ENCODE assay signal across 11 mouse cellular contexts in the genomic region with DNA sequence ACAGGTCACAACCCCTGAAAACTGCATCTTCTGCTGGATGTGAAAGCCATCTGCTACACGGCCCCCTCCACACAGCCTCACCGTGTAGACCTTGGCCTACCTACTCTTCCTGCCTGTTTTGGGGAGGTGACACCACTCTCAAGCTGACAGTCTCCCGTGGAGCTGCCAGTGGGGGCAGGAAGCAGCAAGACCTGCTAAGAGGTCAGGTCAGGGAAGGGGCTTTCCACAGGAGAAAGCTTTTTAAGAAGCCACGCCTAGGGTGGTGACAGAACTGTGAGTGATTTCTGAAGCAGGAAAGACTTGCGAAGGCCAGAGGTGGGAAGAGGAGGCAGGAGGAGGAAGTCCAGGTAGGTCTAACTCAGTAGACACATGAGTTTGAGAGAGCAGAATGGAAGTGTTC. TPM values are rescaled to one million over a fixed set of nuclear protein-coding genes. Genes with fewer than 3 reads are reported as not detected.
A peak's percentile ranks its signal among the peaks of the same experiment; 100 is the strongest.
DNase-seq lines count a peak whose midpoint lies in the region; ATAC-seq and TF ChIP-seq lines count a peak whose summit lies in the region.
"Had no signal": no experiment of that assay in that cellular context is flagged by ENCODE, and none has a peak within 500 bp of the region (broad histone marks: within the 10 kb centered on the region; RNA-seq: fewer than 3 reads in every experiment).

No protein-coding gene starts in this region.

- no peaks in the 10 kb centered on the region for H3K79me2 ChIP-seq in heart, adult 2 months (replicated peaks; ENCODE audit: control insufficient read depth, insufficient read depth, low read length)

- DNase-seq in heart, adult 2 months, result no peak
- no peak for DNase-seq in heart, postnatal 14 days
- DNase-seq in neural tube, embryonic 10.5 days (ENCODE audit: extremely low spot score, low spot score), result no peak
- DNase-seq in limb, embryonic 10.5 days (ENCODE audit: low spot score), result no peak
- peak; percentile 64 for DNase-seq in thymus, postnatal 14 days
- no peak for DNase-seq in kidney, adult 2 months
- DNase-seq: adrenal gland, postnatal 14 days; lung, postnatal 36 days had no signal

- no peaks in the 10 kb centered on the region for H3K9me3 ChIP-seq in neural tube, embryonic 13.5 days
- H3K9me3 ChIP-seq in limb, embryonic 10.5 days (replicated peaks), result no peaks in the 10 kb centered on the region
- H3K9me3 ChIP-seq in forebrain, embryonic 16.5 days (ENCODE audit: control insufficient read depth, low read length), result no peaks in the 10 kb centered on the region
- H3K9me3 ChIP-seq: forebrain, embryonic 15.5 days had no signal

- no peak overlapping the region for H3K4me2 ChIP-seq in neural tube, embryonic 13.5 days
- no peak overlapping the region for H3K4me2 ChIP-seq in forebrain, embryonic 16.5 days (ENCODE audit: low read length)
- H3K4me2 ChIP-seq: forebrain, embryonic 15.5 days had no signal

- peak overlapping the region; percentile 2; the same call in 1 of the 2 replicates for H3K9ac ChIP-seq in heart, adult 2 months (ENCODE audit: low read depth, low read length)
- no peak overlapping the region for H3K9ac ChIP-seq in neural tube, embryonic 13.5 days
- no peak overlapping the region for H3K9ac ChIP-seq in forebrain, embryonic 16.5 days (replicated peaks; ENCODE audit: low read depth, low read length)
- H3K9ac ChIP-seq: forebrain, embryonic 15.5 days had no signal

- TF ChIP-seq POLR2A in heart, adult 2 months (IDR thresholded peaks at IDR 0.05; ENCODE audit: insufficient read depth, low read depth, low read length), result no peak
- TF ChIP-seq POLR2A in kidney, adult 2 months (IDR thresholded peaks at IDR 0.05; ENCODE audit: low read depth, low read length), result no peak

- ATAC-seq in neural tube, embryonic 13.5 days (ENCODE audit: low read depth), result no peak
- ATAC-seq in forebrain, embryonic 16.5 days, result no peak
- ATAC-seq: forebrain, embryonic 15.5 days had no signal

- intact Hi-C loops in heart, adult 2 months (cut with DNase I), result no loop called here
- intact Hi-C loops in heart, postnatal 14 days (cut with DNase I), result no loop called here

- no peak for TF ChIP-seq EP300 in heart, adult 2 months (IDR thresholded peaks at IDR 0.05; ENCODE audit: insufficient read depth, low read depth, low read length)

- H3K36me3 ChIP-seq in heart, adult 2 months (ENCODE audit: control insufficient read depth, insufficient read depth, low read length), result no peaks in the 10 kb centered on the region; the same call in 1 of the 2 replicates
- H3K36me3 ChIP-seq in neural tube, embryonic 13.5 days, result peaks cover 35% of the 10 kb centered on the region
- H3K36me3 ChIP-seq in limb, embryonic 10.5 days, result peaks cover 59% of the 10 kb centered on the region
- H3K36me3 ChIP-seq in forebrain, embryonic 16.5 days (ENCODE audit: control insufficient read depth, insufficient read depth), result no peaks in the 10 kb centered on the region
- no peaks in the 10 kb centered on the region for H3K36me3 ChIP-seq in kidney, adult 2 months (ENCODE audit: control insufficient read depth, insufficient read depth, low read length)

- H3K4me3 ChIP-seq in heart, adult 2 months, result no peak overlapping the region
- no peak overlapping the region for H3K4me3 ChIP-seq in neural tube, embryonic 13.5 days
- H3K4me3 ChIP-seq in limb, embryonic 10.5 days, result no peak overlapping the region
- H3K4me3 ChIP-seq in forebrain, embryonic 16.5 days (replicated peaks; ENCODE audit: low read length), result no peak overlapping the region
- H3K4me3 ChIP-seq in kidney, adult 2 months (ENCODE audit: insufficient read depth, low read depth, low read length), result no peak overlapping the region
- H3K4me3 ChIP-seq: forebrain, embryonic 15.5 days had no signal

- peaks cover 11% of the 10 kb centered on the region for H3K4me1 ChIP-seq in heart, adult 2 months (ENCODE audit: control insufficient read depth, insufficient read depth, low read length)
- peaks cover 50% of the 10 kb centered on the region for H3K4me1 ChIP-seq in neural tube, embryonic 13.5 days (replicated peaks)
- H3K4me1 ChIP-seq in limb, embryonic 10.5 days, result peaks cover 32% of the 10 kb centered on the region
- peaks cover 22% of the 10 kb centered on the region for H3K4me1 ChIP-seq in forebrain, embryonic 16.5 days (replicated peaks; ENCODE audit: control insufficient read depth, insufficient read depth, low read length)
- peaks cover 5% of the 10 kb centered on the region for H3K4me1 ChIP-seq in kidney, adult 2 months (ENCODE audit: control insufficient read depth, insufficient read depth, low read length)

- 47% methylated on average over 5 of the region's 5 CpGs for WGBS in heart, adult 2 months
- 65% methylated on average over 5 of the region's 5 CpGs for WGBS in neural tube, embryonic 13.5 days
- 45% methylated on average over 5 of the region's 5 CpGs for WGBS in limb, embryonic 10.5 days
- 69% methylated on average over 5 of the region's 5 CpGs for WGBS in forebrain, embryonic 16.5 days
- WGBS in kidney, adult 2 months, result 48% methylated on average over 5 of the region's 5 CpGs

- H3K27me3 ChIP-seq in heart, adult 2 months (ENCODE audit: control insufficient read depth, insufficient read depth, low read length), result no peaks in the 10 kb centered on the region
- H3K27me3 ChIP-seq in neural tube, embryonic 13.5 days, result no peaks in the 10 kb centered on the region
- no peaks in the 10 kb centered on the region for H3K27me3 ChIP-seq in limb, embryonic 10.5 days (ENCODE audit: low read depth, poor library complexity, severe bottlenecking)
- H3K27me3 ChIP-seq in forebrain, embryonic 16.5 days (replicated peaks; ENCODE audit: control insufficient read depth, insufficient read depth, low read length), result no peaks in the 10 kb centered on the region
- no peaks in the 10 kb centered on the region for H3K27me3 ChIP-seq in kidney, adult 2 months (replicated peaks; ENCODE audit: control insufficient read depth, insufficient read depth, low read length)
- H3K27me3 ChIP-seq: forebrain, embryonic 15.5 days had no signal

- no peak for TF ChIP-seq CTCF in heart, adult 2 months (IDR thresholded peaks at IDR 0.05)
- TF ChIP-seq CTCF in kidney, adult 2 months (conservative IDR thresholded peaks at IDR 0.05; ENCODE audit: insufficient read depth, insufficient read length, low read depth, low read length), result no peak

- H3K27ac ChIP-seq in heart, adult 2 months, result no peak overlapping the region
- H3K27ac ChIP-seq in neural tube, embryonic 13.5 days (replicated peaks), result peak overlapping the region; percentile 28; the same call in 1 of the 2 replicates
- 0 out of 2 replicates have a peak overlapping the region, but pooled peaks have one; percentile 11 for H3K27ac ChIP-seq in limb, embryonic 10.5 days
- no peak overlapping the region for H3K27ac ChIP-seq in forebrain, embryonic 16.5 days (ENCODE audit: low read length)
- no peak overlapping the region for H3K27ac ChIP-seq in kidney, adult 2 months (ENCODE audit: insufficient read depth, low read depth, low read length)
- H3K27ac ChIP-seq: forebrain, embryonic 15.5 days had no signal

RNA-seq across cellular contexts. Expression of gene Wasf2, which starts 51.4 kb away (rescaled TPM):
- total RNA-seq in heart, adult 2 months (2021), result 10 to 100 TPM; 77.5 to 83.8 TPM
- 34.6 and 39.7 TPM in 2 replicates for polyA plus RNA-seq in heart, adult 2 months (2012; rRNA removed)
- total RNA-seq in heart, postnatal 14 days (2021), result 100 to 1,000 TPM; 133 to 135 TPM
- polyA plus RNA-seq in neural tube, embryonic 13.5 days (2015; fragmentation: Nextera tagmentation; extraction: Ambion mirVana), result 34.0 and 36.5 TPM in 2 replicates
- 62.9 and 73.7 TPM in 2 replicates for polyA plus RNA-seq in limb, embryonic 10.5 days (2016; fragmentation: Nextera tagmentation; extraction: Ambion mirVana)
- 27.0 and 31.5 TPM in 2 replicates for polyA plus RNA-seq in forebrain, embryonic 16.5 days (2015; fragmentation: Nextera tagmentation; extraction: Ambion mirVana)
- 37.0 and 45.7 TPM in 2 replicates for polyA plus RNA-seq in kidney, adult 2 months (2012; rRNA removed)

Comparison
In these comparisons a context has a peak if more than half of its experiments do, and no peak if none do; other contexts are left out.
1. H3K27ac ChIP-seq: peak in neural tube, embryonic 13.5 days (single experiment) and limb, embryonic 10.5 days (single experiment); none in heart, adult 2 months (single experiment), forebrain, embryonic 16.5 days (single experiment) and kidney, adult 2 months (single experiment).